Mouse (Mus musculus): Measurements from ENCODE around the gene Gm45062. TPM values are rescaled to one million over a fixed set of nuclear protein-coding genes. Genes with fewer than 3 reads are reported as not detected.

The Gm45062 gene
- polyA plus RNA-seq, 1 experiment = 5.4 TPM

GRCm38 (mm10) chr6:8479176-8479575, 219.9 kb downstream of the Gm45062 start:
- Histone ChIP-seq H3K4me1 (ENCODE audit: control insufficient read depth, insufficient read depth, low read length) (no peaks in the 10 kb centered on the region), H3K4me3 (ENCODE audit: insufficient read depth, low read length) (no peak overlapping the region), H3K27ac (ENCODE audit: insufficient read depth, low read length) (no peak overlapping the region)
- TF ChIP-seq POLR2A (IDR thresholded peaks at IDR 0.05; ENCODE audit: low read depth, low read length) (no peak), CTCF (IDR thresholded peaks at IDR 0.05; ENCODE audit: borderline replicate concordance, insufficient read depth, low read length) (no peak)

DNA sequence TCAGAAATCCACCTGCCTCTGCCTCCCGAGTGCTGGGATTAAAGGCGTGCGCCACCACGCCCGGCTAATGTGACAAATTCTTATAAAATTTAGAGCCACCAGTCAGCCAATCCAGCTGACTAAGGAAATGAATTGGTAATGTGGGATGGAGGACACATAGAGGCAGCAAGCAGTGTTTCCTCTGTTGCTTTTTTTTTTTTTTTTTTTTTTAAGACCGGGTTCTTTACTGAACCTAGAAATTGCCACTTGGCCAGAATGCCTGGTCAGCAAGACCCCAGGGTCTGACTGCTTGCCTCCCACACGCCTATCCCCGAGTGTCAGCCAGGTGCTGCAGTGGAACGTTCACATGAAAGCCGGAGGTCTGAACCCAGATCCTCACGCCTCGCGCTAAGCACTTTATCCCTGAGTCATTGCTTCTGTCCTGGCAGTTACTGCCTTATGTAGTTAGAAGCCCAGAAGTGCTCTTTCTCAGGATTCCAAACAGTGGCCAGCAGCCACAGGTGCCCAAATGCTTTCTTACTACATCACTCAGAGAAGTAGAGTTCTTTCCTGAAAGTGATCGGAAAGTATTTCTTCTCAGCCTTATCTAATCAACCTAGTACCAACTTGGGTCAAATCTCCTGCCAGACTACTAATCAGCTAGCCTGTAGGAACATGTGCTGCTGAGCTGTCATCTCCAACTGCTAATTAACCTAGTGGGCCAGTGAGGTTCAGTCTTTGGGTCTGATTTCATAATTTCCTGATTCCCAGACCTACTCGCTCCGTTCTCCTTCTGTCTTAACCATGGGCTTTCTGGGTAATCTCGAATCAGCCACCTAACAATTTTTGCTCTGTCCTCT, 225.4 kb downstream of the Gm45062 start:
- Histone ChIP-seq H3K4me1 (ENCODE audit: control insufficient read depth, insufficient read depth, low read length) (no peaks in the 10 kb centered on the region), H3K4me3 (ENCODE audit: insufficient read depth, low read length) (no peak overlapping the region), H3K27ac (ENCODE audit: insufficient read depth, low read length) (no peak overlapping the region)
- TF ChIP-seq CTCF (IDR thresholded peaks at IDR 0.05; ENCODE audit: borderline replicate concordance, insufficient read depth, low read length) (no peak), POLR2A (IDR thresholded peaks at IDR 0.05; ENCODE audit: low read depth, low read length) (no peak)

GRCm38 (mm10) chr6:8485414-8486175, 226.3 kb downstream of the Gm45062 start:
- H3K4me1 ChIP-seq (ENCODE audit: control insufficient read depth, insufficient read depth, low read length) = no peaks in the 10 kb centered on the region
- TF ChIP-seq POLR2A (IDR thresholded peaks at IDR 0.05; ENCODE audit: low read depth, low read length) (no peak), CTCF (IDR thresholded peaks at IDR 0.05; ENCODE audit: borderline replicate concordance, insufficient read depth, low read length) (no peak)
- H3K27ac ChIP-seq (ENCODE audit: insufficient read depth, low read length) = no peak overlapping the region
- no peak overlapping the region for H3K4me3 ChIP-seq (ENCODE audit: insufficient read depth, low read length)

GRCm38 (mm10) chr6:8486391-8487043, 227.3 kb downstream of the Gm45062 start:
- Histone ChIP-seq H3K4me1 (ENCODE audit: control insufficient read depth, insufficient read depth, low read length) (no peaks in the 10 kb centered on the region), H3K4me3 (ENCODE audit: insufficient read depth, low read length) (no peak overlapping the region), H3K27ac (ENCODE audit: insufficient read depth, low read length) (no peak overlapping the region)
- TF ChIP-seq CTCF (IDR thresholded peaks at IDR 0.05; ENCODE audit: borderline replicate concordance, insufficient read depth, low read length) (no peak), POLR2A (IDR thresholded peaks at IDR 0.05; ENCODE audit: low read depth, low read length) (no peak)

DNA sequence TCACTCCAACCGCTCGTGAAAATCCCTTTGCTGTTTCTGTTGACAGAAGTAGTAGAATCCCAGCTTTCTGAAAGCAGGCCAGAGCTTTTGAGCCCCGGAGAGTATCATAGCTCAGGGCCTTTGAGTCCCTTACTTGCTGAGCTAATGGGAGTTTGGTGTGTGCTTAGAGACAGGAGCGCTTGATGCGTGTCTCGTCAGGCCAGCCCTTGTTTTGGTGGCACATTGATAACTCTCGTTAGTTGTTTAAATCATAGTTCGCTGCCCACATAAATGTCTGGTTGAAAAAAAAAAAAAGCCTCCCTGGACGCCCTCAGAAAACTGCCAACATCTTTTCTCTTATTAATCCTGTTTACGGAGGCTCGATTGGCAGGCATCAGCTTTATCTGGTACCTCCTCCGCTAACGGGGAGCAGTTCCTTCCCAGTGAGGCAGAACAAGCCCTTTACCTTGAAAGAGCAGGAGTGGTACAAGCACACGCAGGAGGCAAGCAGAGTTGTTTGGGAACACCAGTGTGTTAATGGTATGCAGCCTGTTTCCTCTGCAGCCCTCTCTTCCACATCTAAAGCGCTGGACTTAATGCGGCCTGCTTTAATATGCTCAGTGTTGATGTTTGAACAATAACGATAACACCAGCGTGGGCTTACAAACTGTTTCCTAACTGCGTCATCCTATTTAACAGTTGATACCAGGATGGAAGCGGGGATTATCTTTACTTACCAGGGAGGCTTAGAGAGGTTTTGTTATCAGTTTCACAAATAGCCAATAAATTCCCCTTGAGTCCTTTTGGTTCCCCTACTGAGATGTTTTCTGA, 228.0 kb downstream of the Gm45062 start:
- Histone ChIP-seq H3K27ac (ENCODE audit: insufficient read depth, low read length) (no peak overlapping the region), H3K4me3 (ENCODE audit: insufficient read depth, low read length) (no peak overlapping the region), H3K4me1 (ENCODE audit: control insufficient read depth, insufficient read depth, low read length) (no peaks in the 10 kb centered on the region)
- TF ChIP-seq POLR2A (IDR thresholded peaks at IDR 0.05; ENCODE audit: low read depth, low read length) = no peak
- TF ChIP-seq CTCF (IDR thresholded peaks at IDR 0.05; ENCODE audit: borderline replicate concordance, insufficient read depth, low read length) = no peak

DNA sequence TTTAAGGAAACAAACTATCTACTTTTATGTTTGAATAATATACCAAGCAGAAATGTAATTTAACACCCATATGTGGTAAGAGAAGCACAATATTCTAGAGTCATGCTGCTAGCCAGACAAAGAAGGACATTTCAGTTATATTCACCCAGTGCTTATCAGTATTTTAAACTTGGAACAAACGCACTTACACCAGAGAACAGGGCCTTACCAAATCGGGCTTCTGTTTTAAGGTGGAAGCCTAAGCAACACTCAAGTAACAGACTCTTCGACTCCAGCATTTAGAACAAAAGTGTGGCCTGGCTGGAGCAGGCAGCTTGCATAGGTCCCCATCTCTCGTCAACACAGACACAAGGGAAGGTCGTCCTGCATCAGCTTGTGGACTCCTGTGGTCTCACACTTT, 229.0 kb downstream of the Gm45062 start:
- no peak for TF ChIP-seq POLR2A (IDR thresholded peaks at IDR 0.05; ENCODE audit: low read depth, low read length)
- TF ChIP-seq CTCF (IDR thresholded peaks at IDR 0.05; ENCODE audit: borderline replicate concordance, insufficient read depth, low read length) = no peak
- H3K27ac ChIP-seq (ENCODE audit: insufficient read depth, low read length) = no peak overlapping the region
- no peaks in the 10 kb centered on the region for H3K4me1 ChIP-seq (ENCODE audit: control insufficient read depth, insufficient read depth, low read length)
- H3K4me3 ChIP-seq (ENCODE audit: insufficient read depth, low read length) = no peak overlapping the region

- Histone ChIP-seq H3K4me1 (ENCODE audit: control insufficient read depth, insufficient read depth, low read length) (no peaks in the 10 kb centered on the region), H3K4me3 (ENCODE audit: insufficient read depth, low read length) (no peak overlapping the region), H3K27ac (ENCODE audit: insufficient read depth, low read length) (no peak overlapping the region)
- TF ChIP-seq CTCF (IDR thresholded peaks at IDR 0.05; ENCODE audit: borderline replicate concordance, insufficient read depth, low read length) (no peak), POLR2A (IDR thresholded peaks at IDR 0.05; ENCODE audit: low read depth, low read length) (no peak)
These were observed 230.0 kb downstream of the Gm45062 start for GRCm38 (mm10) chr6:8489266-8489665.

GRCm38 (mm10) chr6:8489938-8490585, 230.8 kb downstream of the Gm45062 start:
- Histone ChIP-seq H3K4me1 (ENCODE audit: control insufficient read depth, insufficient read depth, low read length) (no peaks in the 10 kb centered on the region), H3K4me3 (ENCODE audit: insufficient read depth, low read length) (no peak overlapping the region), H3K27ac (ENCODE audit: insufficient read depth, low read length) (no peak overlapping the region)
- TF ChIP-seq POLR2A (IDR thresholded peaks at IDR 0.05; ENCODE audit: low read depth, low read length) = no peak
- no peak for TF ChIP-seq CTCF (IDR thresholded peaks at IDR 0.05; ENCODE audit: borderline replicate concordance, insufficient read depth, low read length)

GRCm38 (mm10) chr6:8492248-8492647, 233.0 kb downstream of the Gm45062 start:
- Histone ChIP-seq H3K4me1 (ENCODE audit: control insufficient read depth, insufficient read depth, low read length) (no peaks in the 10 kb centered on the region), H3K27ac (ENCODE audit: insufficient read depth, low read length) (no peak overlapping the region), H3K4me3 (ENCODE audit: insufficient read depth, low read length) (no peak overlapping the region)
- TF ChIP-seq CTCF (IDR thresholded peaks at IDR 0.05; ENCODE audit: borderline replicate concordance, insufficient read depth, low read length) (no peak), POLR2A (IDR thresholded peaks at IDR 0.05; ENCODE audit: low read depth, low read length) (no peak)

All from embryonic fibroblast, embryonic 13.5 days (primary cell).